Mouse (Mus musculus) regulatory T cell (primary cell): ENCODE data around the gene Mrap2.

Experiments
- in situ Hi-C: fragments of 300-600 bp; cut with MboI, MseI; formaldehyde crosslinking; loops from one replicate; pipeline ENCODE4 v1.15.1; 2025; ENCODE audit warnings: high pct_unique_total_duplicates

Mrap2 gene

DNA sequence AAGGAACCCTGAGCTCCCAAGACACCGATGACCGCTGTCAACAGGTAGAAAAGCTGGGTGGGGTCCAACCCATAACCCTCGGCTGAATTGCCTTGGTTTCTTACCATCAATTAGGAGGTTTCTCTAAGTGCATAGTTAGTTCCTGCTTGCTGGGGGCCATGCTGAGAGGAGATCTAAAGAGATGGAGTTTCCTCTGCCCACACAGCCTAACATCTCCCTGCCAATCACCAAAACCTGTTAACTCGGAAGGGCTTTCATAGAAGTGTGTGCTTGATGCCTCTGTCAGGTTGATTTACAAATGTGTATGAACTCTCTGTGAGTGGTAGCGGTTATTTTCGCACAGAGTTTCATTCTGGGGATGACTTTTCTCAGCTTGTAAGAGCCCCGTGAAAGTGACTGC is 34.4 kb downstream of the Mrap2 start:
- in situ Hi-C loops = no loop called here

DNA sequence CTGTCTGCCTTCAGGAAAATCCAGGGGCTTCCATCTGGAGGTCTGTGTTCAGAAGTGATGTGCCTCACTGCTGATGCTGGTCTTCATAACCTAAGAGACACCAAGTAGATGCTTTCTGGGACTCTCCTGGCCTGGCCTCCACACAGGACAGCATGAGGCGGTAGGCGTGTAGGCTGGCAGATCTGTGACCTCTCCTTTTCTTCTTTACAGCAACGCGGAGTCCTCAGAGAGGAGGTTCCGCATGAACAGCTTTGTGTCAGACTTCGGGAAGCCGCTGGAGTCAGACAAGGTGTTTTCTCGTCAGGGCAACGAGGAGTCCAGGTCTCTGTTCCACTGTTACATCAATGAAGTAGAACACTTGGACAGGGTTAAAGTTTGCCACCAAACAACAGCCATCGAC is 38.1 kb downstream of the Mrap2 start:
- in situ Hi-C loops = no loop called here

DNA sequence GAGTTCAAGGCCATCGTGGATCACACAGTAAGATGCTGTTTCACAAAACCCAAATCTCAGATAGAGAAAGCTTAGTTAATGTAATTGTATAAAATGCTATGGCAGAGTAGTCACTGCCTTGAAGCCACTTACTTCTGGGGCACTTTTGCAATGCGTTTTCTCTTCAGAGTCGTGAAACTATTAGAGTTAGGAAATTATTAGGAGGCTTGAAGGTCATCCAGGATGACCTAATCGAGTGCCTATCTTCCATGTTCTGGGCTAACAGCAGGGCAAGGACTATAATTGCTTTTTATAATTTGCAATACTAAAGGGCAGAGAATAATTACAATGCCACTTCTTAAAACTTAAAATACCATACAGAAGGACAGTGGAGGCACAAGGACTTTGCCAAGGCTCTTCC is 43.2 kb downstream of the Mrap2 start:
- in situ Hi-C loops = no loop called here

DNA sequence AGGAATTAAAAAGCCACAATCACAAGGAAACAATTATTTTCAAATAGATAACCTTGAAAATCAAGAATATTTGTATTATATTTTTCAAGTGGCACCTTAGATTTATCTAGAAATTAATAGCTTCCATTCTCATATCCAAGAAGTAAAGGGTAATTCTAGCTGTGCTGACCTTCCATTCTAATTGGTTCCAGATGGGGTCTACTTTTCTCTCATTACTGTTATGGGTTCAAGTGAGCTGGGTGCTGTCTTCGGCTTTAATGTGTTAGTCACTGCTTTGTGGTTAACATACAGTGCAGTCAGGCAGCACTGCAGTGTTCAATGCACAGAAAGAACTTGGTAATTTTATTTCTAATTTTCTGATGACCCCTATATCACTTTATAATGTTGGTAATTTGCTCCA is 49.6 kb downstream of the Mrap2 start:
- in situ Hi-C loops = no loop called here

DNA sequence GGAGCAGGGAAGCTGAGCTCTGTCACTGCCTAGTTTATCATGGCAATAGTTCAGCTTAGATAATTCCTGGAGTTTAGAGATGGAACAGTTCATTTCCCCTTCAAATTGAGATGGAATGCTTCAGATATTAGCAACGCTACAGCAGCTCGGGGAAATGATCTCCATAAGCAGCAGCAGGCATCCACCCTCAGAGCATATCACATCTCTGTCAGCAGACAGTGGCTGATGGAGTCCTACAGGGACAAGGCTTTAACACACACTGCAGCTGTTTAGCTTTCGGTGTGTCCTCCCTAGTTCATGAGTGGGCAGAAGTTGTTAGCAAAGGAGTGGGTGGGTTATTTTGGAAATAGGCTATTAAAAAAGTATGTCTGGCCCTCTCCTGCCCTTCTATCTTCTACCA is 53.2 kb downstream of the Mrap2 start:
- in situ Hi-C loops = no loop called here

DNA sequence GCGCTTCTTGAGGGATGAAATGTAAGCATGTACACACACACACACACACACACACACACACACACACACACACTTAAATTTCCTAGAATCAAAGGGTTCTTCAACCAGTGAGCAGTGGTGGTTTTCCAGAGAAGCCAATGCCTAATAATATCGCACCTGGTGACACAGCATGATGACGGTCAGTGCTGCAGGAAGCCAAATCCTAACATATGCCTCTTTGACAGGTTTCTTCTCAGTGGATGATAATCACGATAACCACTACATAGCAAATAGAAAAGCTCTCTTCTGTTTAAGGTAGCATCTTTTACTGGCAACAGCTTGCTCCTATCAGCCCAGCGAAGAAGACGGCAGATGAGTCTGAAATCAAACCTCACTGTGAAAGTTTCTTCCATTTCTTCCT is 53.9 kb downstream of the Mrap2 start:
- in situ Hi-C loops = no loop called here

DNA sequence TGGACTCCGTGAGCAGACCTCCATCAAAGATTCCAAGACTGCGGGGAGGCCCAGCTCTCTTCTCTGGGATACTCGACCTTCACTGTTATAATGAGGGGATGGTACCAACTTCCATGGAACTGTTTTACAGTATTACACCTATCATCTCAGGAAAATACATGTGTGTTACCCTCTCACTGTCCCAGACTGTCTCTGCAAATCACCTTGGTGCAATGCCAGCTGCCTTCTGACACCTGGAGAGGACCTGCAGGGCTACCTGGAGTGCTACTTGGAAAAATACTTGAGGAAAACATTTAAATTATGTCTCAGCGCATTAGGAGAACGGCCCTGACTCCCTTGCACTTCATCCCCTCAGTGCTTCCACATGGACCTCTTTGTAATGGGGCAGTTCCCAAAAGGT is 56.3 kb downstream of the Mrap2 start:
- in situ Hi-C loops = no loop called here

DNA sequence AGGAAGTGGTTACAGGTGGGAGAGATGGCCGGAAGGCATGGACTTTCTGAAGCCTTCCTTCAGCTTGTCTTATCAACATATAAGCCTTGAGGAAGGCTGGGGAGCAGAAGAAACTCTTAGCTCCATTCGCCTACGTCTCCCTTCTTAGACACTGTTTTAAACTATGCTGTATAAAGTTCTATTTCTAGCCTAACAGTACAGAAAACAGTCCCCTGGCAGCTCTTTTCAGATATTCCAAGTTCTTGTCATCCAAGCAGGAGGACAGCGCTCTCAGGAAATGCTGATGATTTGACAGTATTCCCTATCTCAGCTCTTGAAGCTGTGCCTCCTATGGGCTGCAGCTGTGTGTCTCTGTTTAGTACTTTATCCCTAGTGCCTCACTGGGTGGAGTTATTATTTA is 56.8 kb downstream of the Mrap2 start:
- in situ Hi-C loops = no loop called here

DNA sequence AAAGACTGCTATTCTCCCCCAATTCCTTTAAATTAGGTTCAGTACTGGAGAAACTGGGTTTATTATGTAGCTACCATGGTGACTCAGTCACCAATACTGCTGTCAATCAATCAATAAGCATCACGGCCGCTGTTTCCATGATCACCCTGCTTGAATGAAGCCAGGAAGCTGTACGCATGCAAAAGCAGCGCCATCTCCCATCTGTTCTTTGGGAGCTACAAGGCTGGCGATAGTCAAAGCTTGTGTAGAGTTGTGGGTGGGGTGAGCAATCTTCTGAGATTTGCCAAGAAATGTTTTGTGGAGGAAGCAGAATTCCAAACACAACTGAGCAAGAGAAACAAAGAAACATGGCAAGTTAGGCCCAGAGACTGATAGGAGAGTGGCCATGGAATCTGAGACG is 58.3 kb downstream of the Mrap2 start:
- in situ Hi-C loops = no loop called here

DNA sequence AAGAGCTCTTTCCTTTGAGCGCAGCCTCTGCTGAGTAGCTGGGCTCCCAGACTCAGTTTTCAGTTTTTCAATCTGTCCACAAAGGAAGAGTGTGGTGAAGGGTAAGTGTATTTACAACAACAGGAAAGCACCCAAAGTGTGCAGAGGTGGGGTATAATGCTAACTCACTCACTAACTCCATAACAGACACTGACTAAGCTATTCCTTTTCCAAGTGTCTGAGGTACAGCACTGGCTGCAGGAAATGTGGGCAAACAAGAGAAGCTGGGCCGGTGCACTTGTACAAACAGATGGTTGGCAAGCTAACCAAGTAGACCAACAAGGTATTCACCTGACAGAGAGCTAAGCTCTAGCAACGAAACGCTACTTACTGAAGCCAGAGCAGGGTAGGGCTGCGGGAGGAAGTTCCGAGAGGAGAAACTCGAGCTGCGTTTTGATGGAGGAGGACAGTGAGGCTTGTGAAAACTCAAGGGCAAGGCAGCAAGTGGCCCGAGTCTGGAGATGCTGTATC is 66.8 kb downstream of the Mrap2 start:
- in situ Hi-C loops = no loop called here

DNA sequence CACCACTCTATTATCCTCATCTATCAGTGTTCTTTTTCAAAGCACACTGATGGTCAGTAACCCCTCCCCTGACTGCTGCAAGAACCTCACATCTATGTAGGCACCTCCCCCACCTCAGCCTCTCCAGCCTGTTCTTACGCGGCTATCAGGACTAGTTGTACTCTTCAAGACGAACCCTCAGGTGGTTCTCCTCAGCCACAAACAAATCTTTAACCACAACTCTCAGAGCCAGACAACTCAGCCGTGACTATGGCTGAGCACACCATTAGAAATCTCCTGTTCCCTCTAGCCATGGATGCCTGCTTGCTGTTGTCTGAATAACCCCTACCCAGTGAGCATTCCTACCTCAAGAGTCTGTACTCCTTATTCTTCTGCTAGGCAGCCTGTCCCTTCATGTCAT is 69.1 kb downstream of the Mrap2 start:
- in situ Hi-C loops = no loop called here
